Mouse (Mus musculus) adrenal gland, adult 18-20 months (tissue): ENCODE measurements around the gene Tkt. TPM values are rescaled to one million over a fixed set of nuclear protein-coding genes. Genes with fewer than 3 reads are reported as not detected.
"Not testable (repeated sequence)": the region's sequence is repeated elsewhere in the genome, so short reads cannot be mapped to it uniquely, and the experiment has no call there.

Experiments used
- DNase-seq, 2 experiments: peaks; one replicate each; pipeline ENCODE4 v3.0.0; 2021 to 2022; ENCODE audit warnings: low spot score in 2 of 2
- long read RNA-seq, 2 experiments: library from polyadenylated mRNA; stranded (forward); transcript quantifications; one replicate each; pipeline ENCODE4 v2.0.0; 2021
- total RNA-seq, 2 experiments: library from RNA; stranded (reverse); gene quantifications; 1 replicate in 1 of 2; 2 replicates in 1 of 2; pipeline ENCODE4 v1.2.3; 2021

The Tkt gene
- 1,000 to 10,000 TPM; 1,314 to 2,885 TPM for total RNA-seq
- long read RNA-seq, experiment 1, transcript Tkt-208 (8 exons, 1,401 nt) = minor isoform, 11 of 2,216 reads
- long read RNA-seq, experiment 1, transcript Tkt-201 (14 exons, 3,223 nt) = major isoform, 2,089 of 2,216 reads
- long read RNA-seq, experiment 1, partial matches to known transcripts = 68 of 2,216 reads
- long read RNA-seq, experiment 1, other reads (novel, unspliced or antisense) = 48 of 2,216 reads
- long read RNA-seq, experiment 2, transcript Tkt-208 (8 exons, 1,401 nt) = minor isoform, 93 of 1,597 reads
- long read RNA-seq, experiment 2, transcript Tkt-201 (14 exons, 3,223 nt) = major isoform, 1,300 of 1,597 reads
- long read RNA-seq, experiment 2, partial matches to known transcripts = 171 of 1,597 reads
- long read RNA-seq, experiment 2, other reads (novel, unspliced or antisense) = 33 of 1,597 reads

DNA sequence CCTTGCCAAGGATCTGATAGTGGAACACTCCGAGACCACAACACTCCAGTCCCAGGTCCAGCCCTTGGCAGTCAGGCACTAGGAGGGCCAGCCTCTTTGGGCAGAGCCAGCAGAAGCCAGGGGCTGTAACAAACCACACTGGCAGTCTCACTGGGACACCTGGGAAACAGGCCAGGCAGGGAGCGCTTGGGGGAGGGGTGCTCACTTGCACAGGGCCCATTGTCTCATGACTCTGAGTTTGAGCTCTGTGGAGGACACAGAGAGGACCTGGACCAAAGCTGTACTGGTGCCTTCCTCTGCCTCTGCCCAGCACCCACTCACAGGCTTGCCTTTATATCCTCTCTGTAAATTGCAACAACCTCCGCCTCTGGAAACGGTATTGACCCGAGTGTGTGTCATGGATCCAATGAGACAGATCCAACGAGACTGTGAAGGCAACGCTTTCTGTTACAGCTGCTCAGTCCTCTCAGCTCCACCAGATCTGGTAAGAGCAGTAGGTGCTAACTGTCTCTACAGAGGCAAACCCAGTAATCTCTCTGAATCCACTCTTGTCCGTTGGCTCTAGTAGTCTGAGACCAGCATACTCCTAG, at the start of gene Tkt:
Gene Tkt, plus strand, starts transcription at position 229 of the 590 bp plus-strand sequence.
- DNase-seq = peak; percentile 45 to 51

DNA sequence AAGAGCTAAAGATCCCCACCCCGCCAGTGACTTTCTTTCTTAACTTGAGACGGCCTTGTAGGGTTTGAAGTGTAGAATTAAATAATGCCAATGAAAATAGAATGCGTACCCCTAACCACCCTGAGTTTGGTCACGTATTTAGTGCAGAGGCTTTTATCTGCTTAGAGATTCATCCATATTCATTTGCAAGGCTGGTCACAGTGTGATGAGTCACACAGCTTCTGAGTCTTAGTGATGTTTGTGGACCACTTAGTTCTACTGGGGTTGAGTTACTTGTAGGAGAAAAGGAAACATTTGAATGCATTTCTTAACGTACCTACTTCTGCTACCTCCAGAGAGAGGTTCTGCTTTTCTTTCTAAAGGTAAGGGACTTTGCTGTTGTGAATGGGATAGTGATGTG, 43.2 kb upstream of the Tkt start:
- no peak for DNase-seq

DNA sequence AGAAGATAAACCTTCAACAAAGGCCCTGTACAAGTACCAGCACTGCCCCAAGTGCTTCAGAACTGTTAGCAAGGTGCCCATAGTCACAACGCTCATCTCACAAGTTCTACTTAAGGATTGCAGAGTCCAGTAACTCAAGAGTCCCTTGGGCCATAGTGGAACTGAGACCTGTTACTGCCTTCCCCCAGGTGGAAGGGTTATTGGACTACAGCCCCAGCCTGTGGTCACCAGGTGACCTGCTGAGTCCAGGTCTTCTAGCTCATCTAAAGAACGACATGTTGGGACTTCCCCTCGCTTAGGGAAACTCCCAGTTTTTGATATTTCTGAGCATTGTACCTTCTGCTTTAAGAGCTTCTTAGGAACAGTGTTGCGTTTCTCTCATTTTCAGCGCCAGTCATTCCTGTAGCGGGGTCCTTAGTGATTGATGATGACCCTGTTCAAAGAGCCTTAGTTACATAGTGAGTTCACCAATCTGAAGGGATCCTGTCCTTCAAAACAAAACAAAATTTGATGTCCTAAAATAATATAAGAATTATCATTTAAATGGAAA, 37.9 kb upstream of the Tkt start:
- DNase-seq = no peak

DNA sequence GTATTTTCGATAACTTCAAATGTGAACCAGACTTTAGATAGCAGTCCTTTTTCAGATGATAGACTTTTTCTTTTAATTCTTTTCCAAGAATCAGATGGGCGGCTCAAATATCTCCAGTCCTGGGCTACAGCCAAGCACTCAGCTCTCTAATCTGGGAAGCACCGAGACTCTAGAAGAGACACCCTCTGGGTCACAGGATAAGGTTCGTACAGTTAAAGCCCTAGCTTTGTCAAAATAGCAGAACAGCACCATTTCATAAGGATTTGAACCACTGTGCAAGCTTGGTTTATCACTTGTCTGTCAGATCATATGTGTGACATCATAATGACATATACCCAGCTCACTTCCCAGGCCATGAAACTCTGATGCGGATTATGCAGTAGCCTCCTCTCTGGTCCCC, 35.3 kb upstream of the Tkt start:
- no peak for DNase-seq

DNA sequence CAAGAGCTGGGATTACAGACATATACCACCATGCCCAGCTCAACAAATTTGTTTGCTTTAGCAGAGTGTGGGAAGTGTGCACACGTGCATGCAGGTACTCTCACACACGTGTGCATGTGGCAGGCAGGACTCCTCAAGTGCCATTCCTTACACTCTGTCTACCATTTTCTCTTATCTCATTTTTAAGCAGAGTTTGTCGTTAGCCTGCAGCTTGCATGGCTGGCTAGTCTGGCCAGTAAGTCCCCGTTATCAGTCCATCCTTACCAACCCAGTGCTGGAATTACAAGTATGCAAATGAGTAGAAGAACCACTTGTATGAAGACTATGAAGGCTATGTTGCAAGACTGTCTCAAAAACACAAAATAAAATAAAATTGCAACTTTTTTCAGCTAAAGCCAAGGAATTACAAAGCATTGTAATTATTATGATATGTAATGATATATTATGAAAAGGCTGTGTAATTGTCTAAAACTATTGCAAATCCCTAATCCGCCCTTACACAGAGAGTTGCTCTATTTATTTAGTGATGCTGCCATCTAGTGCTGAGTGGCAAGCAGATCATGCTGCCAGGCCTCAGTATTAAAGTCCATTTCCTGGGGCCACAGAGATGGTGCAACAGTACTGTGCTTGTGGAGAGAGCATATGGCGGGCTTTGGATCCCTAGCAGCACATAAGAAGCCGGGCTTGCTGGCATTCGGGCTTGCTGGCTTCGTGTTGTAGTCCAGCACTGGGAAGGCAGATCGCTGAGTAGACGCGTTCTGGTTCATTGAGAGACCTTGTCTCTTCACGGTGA, 32.0 kb upstream of the Tkt start:
- no peak for DNase-seq

DNA sequence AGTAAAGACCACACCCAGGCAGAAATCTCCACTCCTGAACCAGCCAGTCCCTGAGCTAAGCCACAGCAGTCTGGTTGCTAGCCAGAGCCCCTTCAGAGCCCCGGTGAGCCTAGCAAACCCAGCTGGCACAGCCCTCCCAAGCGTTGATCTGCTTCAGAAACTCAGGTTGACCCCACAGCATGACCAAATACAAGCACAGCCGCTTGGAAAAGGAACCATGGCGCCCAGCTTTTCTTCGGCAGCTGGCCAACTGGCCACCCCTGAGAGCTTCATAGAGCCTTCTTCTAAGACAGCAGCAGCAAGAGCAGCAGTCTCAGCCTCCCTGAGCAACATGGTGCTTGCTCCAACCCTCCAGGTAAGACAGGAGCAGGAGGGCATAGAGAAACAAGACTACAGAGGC, 28.8 kb upstream of the Tkt start:
- no peak for DNase-seq

DNA sequence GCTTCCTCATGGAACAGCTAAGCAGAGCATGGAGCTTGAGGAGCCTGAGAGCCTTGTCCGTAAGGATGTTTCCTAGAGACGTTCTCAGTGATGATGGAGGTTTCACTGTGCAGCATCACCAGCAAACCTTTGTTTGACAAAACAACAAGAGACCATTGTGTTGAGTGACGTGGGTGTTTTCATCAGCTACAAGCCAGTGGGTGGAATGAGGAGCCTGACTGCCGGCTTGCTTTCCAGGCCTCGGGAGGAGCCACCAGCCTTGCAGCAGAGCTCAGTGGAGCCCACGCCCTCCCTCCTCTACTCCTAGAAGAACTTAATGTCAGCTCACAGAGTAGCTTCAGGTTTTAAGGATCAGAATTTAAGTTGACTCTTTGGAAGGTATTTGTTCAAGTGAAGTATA, 24.8 kb upstream of the Tkt start:
- DNase-seq = no peak

DNA sequence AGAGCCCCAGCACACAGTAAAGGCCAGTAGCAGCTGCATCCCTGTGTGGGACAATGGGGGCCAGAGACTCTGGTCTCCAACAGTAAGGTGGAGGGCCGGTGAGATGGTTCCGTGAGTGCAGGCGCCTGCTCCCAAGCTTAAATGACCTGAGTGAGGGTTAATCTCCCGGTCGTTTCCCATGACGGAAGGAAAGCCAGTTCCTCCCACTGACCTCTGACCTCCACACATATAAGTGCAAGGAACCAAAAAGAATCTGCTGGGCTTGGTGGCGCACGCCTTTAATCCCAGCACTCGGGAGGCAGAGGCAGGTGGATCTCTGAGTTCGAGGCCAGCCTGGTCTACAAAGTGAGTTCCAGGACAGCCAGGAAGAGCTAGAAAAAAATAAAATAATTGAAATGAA, 19.8 kb upstream of the Tkt start:
- DNase-seq = no peak

DNA sequence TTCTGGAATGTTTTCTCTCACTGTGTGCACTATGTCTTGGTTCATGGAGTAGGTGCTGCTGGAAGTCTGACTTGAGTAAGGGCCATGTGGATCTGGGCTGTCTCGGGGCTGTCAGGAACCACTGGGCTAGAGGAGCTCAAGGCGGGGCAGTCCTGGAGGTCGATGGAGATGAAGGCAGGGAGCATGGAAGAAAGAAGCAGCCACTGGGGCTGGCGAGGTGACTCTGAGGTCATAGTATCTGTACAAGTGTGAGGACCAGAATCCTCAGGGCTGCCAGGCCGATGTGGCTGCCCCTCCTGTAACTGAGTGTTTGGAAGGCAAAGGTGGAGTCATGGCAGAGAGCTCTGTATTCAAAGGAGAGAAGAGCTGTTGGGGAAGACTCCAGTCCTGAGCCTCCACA, 19.2 kb upstream of the Tkt start:
- no peak for DNase-seq

DNA sequence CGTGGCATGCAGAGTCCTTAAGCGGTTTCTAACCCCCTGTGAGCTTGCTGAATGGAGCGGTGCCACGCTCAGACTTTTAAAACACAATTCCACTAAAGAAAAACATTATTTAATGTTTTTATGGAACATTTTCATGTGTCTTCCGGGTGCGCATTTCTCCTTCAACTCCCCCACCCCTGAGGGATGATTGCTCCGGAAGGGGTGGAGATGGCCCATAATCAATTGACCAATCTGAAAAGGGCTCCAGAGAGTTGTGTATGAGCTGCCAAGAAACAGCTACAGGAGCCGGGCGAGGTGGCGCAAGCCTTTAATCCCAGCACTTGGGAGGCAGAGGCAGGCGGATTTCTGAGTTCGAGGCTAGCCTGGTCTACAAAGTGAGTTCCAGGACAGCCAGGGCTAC, 18.7 kb upstream of the Tkt start:
- DNase-seq = no peak

DNA sequence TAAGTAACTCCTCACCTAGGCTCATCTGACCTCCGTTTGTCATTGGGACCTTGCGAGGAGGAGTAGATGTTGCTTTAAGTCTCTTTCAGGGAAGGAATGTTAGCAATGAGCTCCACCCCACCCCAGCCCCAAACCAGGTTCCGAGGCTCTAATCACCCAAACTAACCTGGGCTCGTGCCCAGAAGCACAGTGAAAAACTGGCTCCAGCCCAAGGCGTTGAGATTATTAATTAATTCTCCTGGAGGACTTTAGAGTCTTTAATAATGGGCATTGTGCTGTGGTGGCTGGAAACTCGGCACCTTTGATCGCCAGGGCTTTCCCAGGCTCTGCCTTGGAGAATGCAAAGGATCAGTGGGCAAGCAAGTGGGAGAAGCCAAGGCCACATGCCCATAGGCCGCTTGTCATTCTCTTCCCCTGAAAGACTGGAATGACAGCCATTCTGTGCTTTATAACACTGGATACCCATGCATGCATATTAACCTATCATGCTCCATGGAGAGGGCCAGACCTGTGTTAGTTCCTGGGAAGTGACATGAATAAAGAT, 17.4 kb upstream of the Tkt start:
- no peak for DNase-seq

DNA sequence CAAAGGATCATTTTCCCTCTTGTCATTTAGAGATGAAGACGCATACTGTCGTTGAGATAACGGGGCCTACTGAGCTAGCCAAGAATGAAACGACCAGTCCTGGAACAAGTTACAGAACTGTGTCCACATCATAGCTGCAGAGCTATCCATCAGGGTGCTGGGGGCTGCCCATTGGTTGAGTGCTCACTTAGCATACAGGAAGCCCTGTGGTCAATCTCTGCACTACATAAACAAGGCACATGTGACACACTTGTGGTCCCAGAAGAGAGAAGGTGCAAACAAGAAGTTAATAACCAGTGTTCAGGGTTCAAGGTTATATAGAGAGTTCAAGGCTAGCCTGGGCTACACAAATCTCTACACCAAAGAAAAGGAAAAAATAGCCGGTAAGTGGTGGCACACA, 16.7 kb upstream of the Tkt start:
- DNase-seq = no peak

DNA sequence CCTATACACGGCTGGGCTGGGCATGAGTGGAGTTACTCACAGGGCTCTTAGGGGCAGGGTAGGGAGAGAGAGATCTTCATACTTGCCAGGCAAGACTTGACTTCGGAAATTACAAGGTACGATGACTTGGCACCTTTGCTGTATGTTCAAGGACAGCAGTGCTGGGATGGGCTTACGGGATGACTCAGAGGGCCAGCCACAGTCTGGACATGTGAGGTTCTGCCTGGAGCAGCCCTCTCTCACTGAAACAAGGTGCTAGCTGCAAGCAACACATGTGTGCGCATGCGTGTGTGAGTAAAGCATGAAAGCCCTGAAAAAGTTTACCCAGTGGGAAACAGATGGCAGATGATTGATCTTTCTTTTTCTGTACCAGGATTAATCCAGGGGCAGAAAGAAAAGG, 16.3 kb upstream of the Tkt start:
- peak in 1 of 2 experiments; percentile 29 for DNase-seq

DNA sequence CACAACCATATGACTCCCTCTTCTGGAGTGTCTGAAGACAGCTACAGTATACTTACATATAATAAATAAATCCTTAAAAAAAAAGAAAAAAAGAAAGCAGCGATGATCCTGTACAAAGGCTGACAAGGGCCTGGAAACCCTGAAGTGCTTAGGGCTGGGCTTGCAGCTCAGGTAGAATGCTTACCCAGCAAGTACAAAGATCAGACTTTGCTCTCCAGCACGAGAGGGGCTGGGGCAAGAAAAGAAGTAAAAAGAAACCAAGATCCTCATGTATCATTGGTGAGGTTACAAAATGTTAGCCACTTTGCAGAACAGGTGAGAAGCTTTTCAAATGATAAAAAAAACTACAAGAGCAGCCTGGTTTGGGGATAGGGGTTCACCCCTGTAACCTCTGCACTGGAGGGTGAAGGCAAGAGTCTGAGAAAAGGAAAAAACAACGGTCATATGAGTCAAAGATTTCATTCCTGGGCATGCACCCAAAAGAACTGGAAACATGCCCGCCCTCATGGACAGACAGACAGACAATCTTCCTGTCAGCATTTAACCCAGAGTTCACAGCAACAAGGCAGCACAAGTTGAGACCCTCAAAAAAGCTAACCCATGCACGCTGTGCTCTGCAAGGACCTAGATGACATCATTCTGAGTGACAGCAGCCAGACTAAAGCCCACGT, 14.2 kb upstream of the Tkt start:
- DNase-seq = no peak

DNA sequence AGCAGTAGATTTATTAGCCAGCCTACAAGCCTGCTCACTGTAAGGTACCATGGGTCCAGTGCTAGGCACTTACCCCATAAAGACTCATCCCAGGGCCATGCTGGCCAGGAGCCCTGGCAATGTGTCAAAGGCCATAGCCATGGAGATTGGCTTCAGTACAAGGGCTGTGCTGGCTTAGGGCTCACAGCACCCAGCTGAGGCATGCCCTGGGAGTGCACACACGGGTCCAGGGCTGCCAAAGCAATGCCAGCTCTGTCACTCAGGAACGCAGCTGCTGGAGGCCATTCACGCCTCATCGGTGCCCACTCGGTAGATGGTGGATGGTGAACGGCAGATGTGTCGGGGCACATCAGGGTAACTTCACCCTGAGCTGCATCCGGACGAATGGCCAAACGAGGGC, 6.6 kb upstream of the Tkt start:
- DNase-seq = peak; percentile 67 to 81

DNA sequence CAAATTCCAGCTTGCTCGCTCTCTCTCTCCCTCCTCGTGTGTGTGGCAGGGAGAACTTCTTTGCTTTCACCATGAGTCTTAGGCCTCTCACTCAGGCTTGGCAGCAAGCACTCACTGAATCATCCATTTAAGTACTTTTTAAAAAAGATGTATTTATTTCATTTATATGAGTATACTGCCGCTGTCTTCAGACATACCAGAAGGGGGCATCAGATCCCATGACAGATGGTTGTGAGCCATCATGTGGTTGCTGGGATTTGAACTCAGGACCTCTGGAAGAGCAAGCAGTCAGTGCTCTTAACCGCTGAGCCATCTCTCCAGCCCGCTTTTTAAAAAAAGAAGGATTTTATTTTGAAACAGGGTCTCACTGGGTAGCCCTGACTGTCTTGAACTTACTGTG, 4.8 kb upstream of the Tkt start:
- DNase-seq = not testable (repeated sequence)

DNA sequence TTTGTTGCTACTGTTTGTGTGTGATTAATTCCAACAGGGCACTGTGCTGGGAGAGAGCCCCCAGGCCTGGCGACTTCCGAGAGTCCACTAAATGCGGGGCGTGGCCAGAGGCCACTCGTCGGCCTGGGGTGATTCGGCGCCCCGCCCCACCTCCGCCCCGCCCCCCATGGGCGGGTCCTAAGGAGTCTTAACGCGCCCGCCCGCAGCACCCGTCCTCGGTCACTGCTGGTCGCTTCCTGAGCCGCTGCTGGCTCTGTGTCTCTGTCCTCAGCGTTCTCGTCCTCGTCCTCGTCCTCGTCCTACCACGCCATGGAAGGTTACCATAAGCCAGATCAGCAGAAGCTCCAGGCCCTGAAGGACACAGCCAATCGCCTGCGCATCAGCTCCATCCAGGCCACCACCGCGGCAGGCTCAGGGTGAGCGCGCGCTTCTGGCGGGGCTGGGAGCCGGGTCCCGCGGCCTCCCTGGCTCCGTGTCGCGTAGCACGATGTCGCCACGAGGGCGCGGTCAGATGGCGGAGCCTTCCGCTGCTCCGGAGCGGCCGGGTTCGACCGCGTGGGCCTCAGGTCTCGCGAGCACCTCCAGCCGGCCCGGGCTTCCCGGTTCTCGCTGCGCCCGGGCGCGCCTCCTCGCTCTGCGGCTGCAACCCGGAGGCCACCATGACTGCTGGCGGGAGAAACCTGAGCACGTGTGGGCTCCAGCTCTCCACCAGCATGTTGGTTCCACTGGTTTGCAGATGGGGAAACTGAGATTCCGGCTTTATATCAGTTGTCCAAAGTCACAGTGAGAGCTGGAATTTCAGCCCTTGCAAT, 1.0 kb downstream of the Tkt start:
- peak; percentile 94 to 96 for DNase-seq

DNA sequence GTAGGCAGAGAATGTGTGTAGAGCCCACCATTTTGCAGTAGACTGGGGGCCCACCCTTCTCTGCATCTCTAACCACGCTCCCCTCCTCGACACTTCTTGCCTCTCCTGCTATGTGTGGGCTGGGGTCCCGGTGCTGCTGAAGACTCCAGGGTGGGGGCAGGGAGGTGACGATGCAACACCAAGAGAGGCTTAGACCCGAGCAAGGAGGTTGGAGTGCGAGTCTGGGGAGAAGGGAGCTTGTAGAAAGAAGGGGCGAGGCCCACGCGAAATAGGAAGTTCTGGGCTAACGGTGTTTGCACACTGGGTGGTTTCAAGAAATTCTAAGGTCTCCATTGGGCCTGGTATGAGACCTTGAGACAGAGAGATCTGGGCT, 1.6 kb downstream of the Tkt start:
- DNase-seq = no peak

DNA sequence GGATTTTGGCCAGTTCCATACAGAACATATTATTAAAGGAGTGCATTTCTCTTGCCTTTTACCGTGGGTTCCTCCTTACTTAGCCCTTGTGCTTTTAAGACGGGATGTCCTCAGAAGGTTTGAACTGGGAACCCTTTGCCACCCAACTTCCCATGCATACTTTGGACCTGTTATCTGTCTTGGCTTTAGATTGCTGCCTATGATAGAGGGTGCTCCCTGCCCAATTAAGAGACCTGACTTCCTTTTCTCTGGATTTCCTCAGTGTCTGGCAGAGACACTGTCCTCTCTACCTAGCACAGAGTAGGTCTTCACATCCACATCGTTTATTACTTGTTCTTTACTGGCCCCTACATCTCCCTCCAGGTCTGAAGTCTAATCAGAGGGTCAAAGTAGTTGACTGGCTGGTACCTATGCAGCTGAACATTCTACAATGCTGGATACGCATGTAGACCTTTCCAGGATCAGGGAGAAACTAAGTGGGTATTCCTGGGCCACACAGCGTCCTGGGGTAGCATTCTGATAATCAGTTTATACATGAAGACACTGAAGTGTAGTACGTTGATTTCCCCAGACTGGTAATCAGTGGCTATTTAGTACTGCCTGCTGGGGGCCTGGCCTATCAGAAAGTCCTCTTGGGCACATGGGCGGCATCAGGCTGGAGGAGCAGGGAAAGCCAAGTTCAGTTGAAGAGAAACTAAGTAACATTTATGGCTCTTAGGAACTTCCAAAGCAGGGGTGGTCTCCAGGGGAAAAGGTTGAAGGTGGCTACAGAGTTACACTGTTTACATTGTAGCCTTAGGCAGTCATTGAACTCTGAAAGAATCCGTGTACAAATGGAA, 2.3 kb downstream of the Tkt start:
- no peak for DNase-seq
